Mouse (Mus musculus) heart, embryonic 14.5 days (tissue): ENCODE data around the gene Rexo2. TPM values are rescaled to one million over a fixed set of nuclear protein-coding genes. Genes with fewer than 3 reads are reported as not detected.

Source experiments
- ATAC-seq: fragments of 200-750 bp; cut with Nextera tagmentation; 2 replicates; pipeline ENCODE4 v1.8.0; 2017; ENCODE audit warnings: low read depth, moderate TSS enrichment; ENCODE audit not compliant: insufficient number of reproducible peaks, insufficient read depth, low FRiP score
- H3K27ac ChIP-seq, 2 experiments: fragments of 200-500 bp in 1 of 2; fragments of 300-500 bp in 1 of 2; sonication (generic) in 1 of 2; replicated peaks in 1 of 2; 2 replicates each; pipeline ENCODE4 v1.5.1; 2012 to 2014; ENCODE audit warnings: low read depth in 2 of 2, low read length in 2 of 2, control low read depth in 1 of 2, mild to moderate bottlenecking in 1 of 2, mixed read lengths in 1 of 2; ENCODE audit not compliant: control insufficient read depth in 1 of 2, insufficient read depth in 1 of 2
- H3K27me3 ChIP-seq: fragments of 300-500 bp; sonication (generic); 2 replicates; pipeline ENCODE4 v1.6.1; 2014; ENCODE audit warnings: mild to moderate bottlenecking, low read length, control low read depth; ENCODE audit not compliant: control insufficient read depth, insufficient read depth
- H3K36me3 ChIP-seq: fragments of 300-500 bp; sonication (generic); 2 replicates; pipeline ENCODE4 v1.6.1; 2014; ENCODE audit warnings: mild to moderate bottlenecking, control low read depth, low read length, mixed read lengths; ENCODE audit not compliant: control insufficient read depth, insufficient read depth
- H3K4me1 ChIP-seq, 2 experiments: fragments of 200-500 bp in 1 of 2; fragments of 300-500 bp in 1 of 2; sonication (generic) in 1 of 2; 2 replicates each; pipeline ENCODE4 v1.6.1; 2012 to 2014; ENCODE audit warnings: low read length in 2 of 2, control low read depth in 1 of 2, mixed read lengths in 1 of 2; ENCODE audit not compliant: control insufficient read depth in 2 of 2, insufficient read depth in 2 of 2
- H3K4me2 ChIP-seq: fragments of 300-500 bp; sonication (generic); 2 replicates; pipeline ENCODE4 v1.6.1; 2014; ENCODE audit warnings: mild to moderate bottlenecking, low read length
- H3K4me3 ChIP-seq, 2 experiments: fragments of 200-500 bp in 1 of 2; fragments of 300-500 bp in 1 of 2; sonication (generic) in 1 of 2; 2 replicates each; pipeline ENCODE4 v1.5.1; 2012 to 2014; ENCODE audit warnings: low read length in 2 of 2, mild to moderate bottlenecking in 2 of 2, control low read depth in 1 of 2, low read depth in 1 of 2, moderate library complexity in 1 of 2; ENCODE audit not compliant: control insufficient read depth in 1 of 2, insufficient read depth in 1 of 2
- H3K9ac ChIP-seq: fragments of 300-500 bp; sonication (generic); 2 replicates; pipeline ENCODE4 v1.6.1; 2014; ENCODE audit warnings: mild to moderate bottlenecking, low read length
- H3K9me3 ChIP-seq: fragments of 300-500 bp; sonication (generic); 2 replicates; pipeline ENCODE4 v1.6.1; 2016; ENCODE audit warnings: low read length, control low read depth; ENCODE audit not compliant: control insufficient read depth
- WGBS: fragments of 180-500 bp; shearing (Covaris S2); extraction: QIAGEN DNeasy Blood & Tissue Kit; methylation state at CpG from one replicate; pipeline ENCODE4 v1.1.7; 2014; 5-methylcytosine and 5-hydroxymethylcytosine counted together
- polyA plus RNA-seq: library from polyadenylated mRNA; unstranded; fragments of >200 nt; fragmentation: Nextera tagmentation; extraction: Ambion mirVana; gene quantifications from 2 replicates; pipeline ENCODE4 v1.2.1, GENCODE M21; 2014

The Rexo2 gene
- polyA plus RNA-seq, 1 experiment from 2014 or later = 75.2 TPM

DNA sequence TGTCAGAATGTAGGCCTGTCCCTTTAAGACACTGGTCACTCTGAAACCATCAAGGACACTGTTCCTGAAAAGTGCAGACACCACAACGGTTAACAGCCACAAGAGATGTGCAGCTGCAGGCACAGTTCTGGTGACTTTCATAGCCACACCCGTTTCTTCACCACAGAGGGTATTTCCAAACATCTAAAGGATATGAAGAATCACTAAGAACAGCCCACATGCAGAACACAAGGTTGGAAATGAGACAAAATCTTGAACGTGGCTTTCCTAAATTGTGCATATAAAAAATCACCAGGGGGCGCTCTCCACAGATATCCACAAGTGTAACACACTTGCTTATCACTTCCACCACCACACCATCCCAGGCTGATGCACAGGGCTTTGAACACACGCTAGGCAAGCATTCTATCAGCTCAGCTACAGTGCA, 32.6 kb downstream of the Rexo2 start:
- no peaks in the 10 kb centered on the region for H3K9me3 ChIP-seq
- H3K4me3 ChIP-seq = no peak overlapping the region
- ATAC-seq = no peak

DNA sequence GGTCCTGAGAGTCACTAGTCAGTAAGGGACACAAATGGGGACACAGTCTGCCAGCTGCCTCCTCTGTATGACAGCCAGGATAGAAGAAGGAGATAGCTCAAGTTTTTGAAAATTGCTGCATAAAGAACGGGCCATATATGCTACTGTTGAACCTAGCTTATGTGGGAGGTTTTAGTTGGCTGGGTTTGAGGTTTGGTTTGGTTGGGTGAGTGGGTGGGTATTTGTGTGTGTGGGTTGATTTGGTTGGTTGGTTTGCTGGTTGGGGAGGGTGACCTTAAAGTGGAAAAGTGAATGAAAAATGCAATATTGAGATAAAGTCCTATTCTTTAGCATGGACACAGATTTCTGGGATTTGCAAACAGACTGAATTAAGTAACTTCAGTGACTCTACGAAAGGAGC, 35.6 kb downstream of the Rexo2 start:
- no peak for ATAC-seq
- no peaks in the 10 kb centered on the region for H3K9me3 ChIP-seq
- no peaks in the 10 kb centered on the region for H3K4me1 ChIP-seq
- no peaks in the 10 kb centered on the region for H3K36me3 ChIP-seq
- H3K27ac ChIP-seq = no peak overlapping the region
- H3K4me3 ChIP-seq = no peak overlapping the region
- no peak overlapping the region for H3K4me2 ChIP-seq
- WGBS = 86% methylated on average over 2 of the region's 2 CpGs
- no peak overlapping the region for H3K9ac ChIP-seq
- H3K27me3 ChIP-seq = no peaks in the 10 kb centered on the region

More for the DNA sequence above, 32.6 kb downstream of the Rexo2 start:
- no peaks in the 10 kb centered on the region for H3K36me3 ChIP-seq
- WGBS = 31% methylated on average over 5 of the region's 5 CpGs
- no peaks in the 10 kb centered on the region for H3K4me1 ChIP-seq
- H3K27me3 ChIP-seq = no peaks in the 10 kb centered on the region
- no peak overlapping the region for H3K9ac ChIP-seq
- H3K27ac ChIP-seq = no peak overlapping the region
- no peak overlapping the region for H3K4me2 ChIP-seq

DNA sequence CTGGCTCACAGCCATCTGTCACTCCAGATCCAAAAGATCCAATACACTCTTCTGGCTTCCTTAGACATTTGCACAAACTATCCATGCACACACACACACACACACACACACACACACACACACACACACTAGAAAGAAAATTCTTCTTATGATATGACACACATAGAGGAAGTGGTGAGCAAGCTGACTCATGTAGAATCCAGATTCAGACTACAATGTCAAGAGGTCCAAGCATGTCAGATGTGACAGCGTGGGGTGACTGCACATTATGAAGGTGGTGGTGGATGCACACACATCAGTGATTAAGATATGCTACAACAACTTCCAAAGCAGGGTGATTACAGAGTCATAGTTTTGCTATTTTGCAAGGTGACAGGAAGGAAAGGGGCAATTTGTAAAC, 36.5 kb downstream of the Rexo2 start:
- no peaks in the 10 kb centered on the region for H3K9me3 ChIP-seq
- H3K4me2 ChIP-seq = no peak overlapping the region
- H3K4me3 ChIP-seq = no peak overlapping the region
- no peak for ATAC-seq
- no peaks in the 10 kb centered on the region for H3K4me1 ChIP-seq
- H3K27ac ChIP-seq = no peak overlapping the region
- no peaks in the 10 kb centered on the region for H3K36me3 ChIP-seq
- no peak overlapping the region for H3K9ac ChIP-seq
- H3K27me3 ChIP-seq = no peaks in the 10 kb centered on the region
- WGBS = 83% methylated on average over 1 of the region's 1 CpGs

DNA sequence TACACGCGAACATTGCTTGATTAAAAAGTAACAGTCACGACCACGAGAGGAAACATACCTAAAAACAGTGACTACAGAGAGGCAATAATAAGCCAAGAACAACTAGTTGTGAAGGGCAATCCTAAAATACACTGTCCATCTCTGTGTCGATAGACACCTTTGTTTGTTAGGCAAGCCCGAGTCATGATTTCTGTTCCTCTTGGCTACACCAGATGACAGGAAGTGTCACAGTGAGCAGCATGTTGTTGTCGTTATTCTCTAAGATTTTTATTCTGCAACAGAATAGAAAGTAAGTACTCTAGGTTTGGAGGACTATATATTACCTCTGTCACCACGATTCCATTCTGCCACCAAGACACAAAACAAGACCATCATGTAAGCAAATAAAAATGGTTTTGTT, 48.0 kb downstream of the Rexo2 start:
- Histone ChIP-seq H3K36me3 (no peaks in the 10 kb centered on the region), H3K27ac (no peak overlapping the region), H3K4me1 (no peaks in the 10 kb centered on the region), H3K9me3 (no peaks in the 10 kb centered on the region), H3K4me3 (no peak overlapping the region), H3K27me3 (no peaks in the 10 kb centered on the region), H3K4me2 (no peak overlapping the region), H3K9ac (no peak overlapping the region)
- no peak for ATAC-seq
- WGBS = 83% methylated on average over 8 of the region's 8 CpGs

DNA sequence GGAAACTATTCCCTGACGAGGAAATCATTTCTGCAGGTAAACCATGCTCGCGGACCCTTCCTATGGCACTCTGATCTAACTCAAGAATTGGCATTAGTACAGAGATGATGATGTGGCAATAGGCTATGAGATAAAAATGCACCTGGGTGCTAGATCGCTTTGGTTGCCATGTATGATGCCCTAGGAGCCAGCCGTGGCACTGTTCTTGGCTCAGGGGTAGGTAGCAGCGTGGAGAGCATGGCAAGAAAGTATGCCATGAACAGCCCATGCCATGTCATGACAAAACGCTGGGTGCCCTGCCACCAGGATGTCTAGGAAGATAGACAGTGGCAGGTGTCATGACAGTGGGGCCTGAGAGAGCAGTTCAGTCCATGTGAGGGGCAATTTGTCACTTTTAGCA, 53.2 kb downstream of the Rexo2 start:
- WGBS = 82% methylated on average over 7 of the region's 7 CpGs
- no peaks in the 10 kb centered on the region for H3K36me3 ChIP-seq
- no peak overlapping the region for H3K4me3 ChIP-seq
- no peaks in the 10 kb centered on the region for H3K9me3 ChIP-seq
- H3K4me2 ChIP-seq = no peak overlapping the region
- no peak overlapping the region for H3K9ac ChIP-seq
- no peak overlapping the region for H3K27ac ChIP-seq
- no peaks in the 10 kb centered on the region for H3K4me1 ChIP-seq
- no peaks in the 10 kb centered on the region for H3K27me3 ChIP-seq
- no peak for ATAC-seq

DNA sequence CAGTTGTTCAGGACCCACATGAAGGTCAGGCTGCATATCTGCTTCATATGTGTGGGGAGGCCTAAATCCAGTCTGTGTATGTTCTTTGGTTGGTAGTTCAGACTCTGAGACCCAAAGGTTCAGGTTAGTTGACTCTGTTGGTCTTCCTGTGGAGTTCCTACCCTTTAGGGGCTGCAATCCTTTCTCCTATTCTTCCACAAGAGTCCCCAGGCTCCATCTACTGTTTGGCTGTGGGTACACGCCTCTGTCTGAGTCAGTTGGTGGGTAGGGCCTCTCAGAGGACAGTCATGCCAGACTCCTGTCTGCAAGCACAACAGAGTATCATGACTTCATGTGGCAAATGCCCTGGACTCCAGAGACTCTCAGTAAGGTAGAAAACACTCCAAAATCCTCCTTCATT, 57.2 kb downstream of the Rexo2 start:
- Histone ChIP-seq H3K9ac (no peak overlapping the region), H3K36me3 (no peaks in the 10 kb centered on the region), H3K4me2 (no peak overlapping the region), H3K9me3 (no peaks in the 10 kb centered on the region), H3K4me3 (no peak overlapping the region), H3K27me3 (no peaks in the 10 kb centered on the region), H3K4me1 (no peaks in the 10 kb centered on the region), H3K27ac (no peak overlapping the region)
- WGBS = 33% methylated on average over 1 of the region's 1 CpGs
- ATAC-seq = no peak

DNA sequence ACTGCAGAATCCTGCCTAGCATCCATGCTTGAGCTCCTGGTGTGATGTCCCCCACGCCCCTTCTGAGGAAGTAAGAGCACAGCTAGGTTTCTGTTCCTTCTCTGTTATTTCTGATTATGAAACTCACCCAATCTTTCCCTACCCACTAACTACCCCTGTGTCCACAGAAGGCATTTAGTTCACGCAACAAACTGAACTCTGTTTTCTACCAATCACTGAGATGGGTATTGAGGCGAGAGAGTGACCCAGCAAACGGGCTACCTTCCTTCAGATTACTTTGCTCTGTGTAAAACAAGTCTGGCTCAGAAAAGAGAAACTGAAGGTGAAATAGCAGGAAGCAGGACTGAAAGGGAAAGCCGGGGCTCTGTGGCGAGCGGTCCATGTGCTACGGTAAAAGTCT, 58.0 kb downstream of the Rexo2 start:
- no peak overlapping the region for H3K27ac ChIP-seq
- H3K9me3 ChIP-seq = no peaks in the 10 kb centered on the region
- 82% methylated on average over 8 of the region's 8 CpGs for WGBS
- no peak overlapping the region for H3K4me3 ChIP-seq
- no peak overlapping the region for H3K9ac ChIP-seq
- H3K4me2 ChIP-seq = no peak overlapping the region
- H3K4me1 ChIP-seq = no peaks in the 10 kb centered on the region
- no peak for ATAC-seq
- no peaks in the 10 kb centered on the region for H3K36me3 ChIP-seq
- no peaks in the 10 kb centered on the region for H3K27me3 ChIP-seq

DNA sequence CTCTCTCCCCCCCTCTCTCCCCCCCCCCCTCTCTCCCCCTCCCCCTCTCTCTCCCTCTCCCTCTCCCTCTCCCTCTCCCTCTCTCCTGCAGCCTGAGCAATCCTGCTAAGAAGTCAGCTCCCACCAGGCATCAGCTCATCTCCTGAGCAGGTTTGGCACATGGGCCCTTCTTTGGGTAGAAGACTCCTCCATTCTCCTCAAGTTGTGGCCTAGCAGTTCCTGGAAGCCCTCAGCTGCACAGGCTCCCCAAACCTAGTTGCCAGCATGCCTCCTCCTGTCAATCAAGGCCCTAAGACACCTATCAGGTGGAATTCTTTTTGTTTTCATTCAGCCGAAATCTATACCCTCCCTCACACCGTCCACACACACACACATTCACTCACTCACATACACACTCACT, 58.9 kb downstream of the Rexo2 start:
- Histone ChIP-seq H3K27ac (no peak overlapping the region), H3K4me3 (no peak overlapping the region), H3K4me2 (no peak overlapping the region), H3K9me3 (no peaks in the 10 kb centered on the region), H3K4me1 (no peaks in the 10 kb centered on the region), H3K9ac (no peak overlapping the region), H3K36me3 (no peaks in the 10 kb centered on the region), H3K27me3 (no peaks in the 10 kb centered on the region)
- no peak for ATAC-seq
- 70% methylated on average over 2 of the region's 2 CpGs for WGBS
